Mouse (Mus musculus) gastrocnemius, adult 18-20 months (tissue): Measurements from ENCODE around the gene Ropn1. TPM values are rescaled to one million over a fixed set of nuclear protein-coding genes. Genes with fewer than 3 reads are reported as not detected.
A peak's percentile ranks its signal among the peaks of the same experiment; 100 is the strongest.
"Not testable (repeated sequence)": the region's sequence is repeated elsewhere in the genome, so short reads cannot be mapped to it uniquely, and the experiment has no call there.

ENCODE experiments used
- DNase-seq: peaks from one replicate; pipeline ENCODE4 v3.0.0; 2021; ENCODE audit warnings: low spot score
- total RNA-seq, 2 experiments: library from RNA; stranded (reverse); gene quantifications; 2 replicates each; pipeline ENCODE4 v1.2.3; 2021

The Ropn1 gene
- total RNA-seq, 2 experiments from 2014 or later = not detected

DNA sequence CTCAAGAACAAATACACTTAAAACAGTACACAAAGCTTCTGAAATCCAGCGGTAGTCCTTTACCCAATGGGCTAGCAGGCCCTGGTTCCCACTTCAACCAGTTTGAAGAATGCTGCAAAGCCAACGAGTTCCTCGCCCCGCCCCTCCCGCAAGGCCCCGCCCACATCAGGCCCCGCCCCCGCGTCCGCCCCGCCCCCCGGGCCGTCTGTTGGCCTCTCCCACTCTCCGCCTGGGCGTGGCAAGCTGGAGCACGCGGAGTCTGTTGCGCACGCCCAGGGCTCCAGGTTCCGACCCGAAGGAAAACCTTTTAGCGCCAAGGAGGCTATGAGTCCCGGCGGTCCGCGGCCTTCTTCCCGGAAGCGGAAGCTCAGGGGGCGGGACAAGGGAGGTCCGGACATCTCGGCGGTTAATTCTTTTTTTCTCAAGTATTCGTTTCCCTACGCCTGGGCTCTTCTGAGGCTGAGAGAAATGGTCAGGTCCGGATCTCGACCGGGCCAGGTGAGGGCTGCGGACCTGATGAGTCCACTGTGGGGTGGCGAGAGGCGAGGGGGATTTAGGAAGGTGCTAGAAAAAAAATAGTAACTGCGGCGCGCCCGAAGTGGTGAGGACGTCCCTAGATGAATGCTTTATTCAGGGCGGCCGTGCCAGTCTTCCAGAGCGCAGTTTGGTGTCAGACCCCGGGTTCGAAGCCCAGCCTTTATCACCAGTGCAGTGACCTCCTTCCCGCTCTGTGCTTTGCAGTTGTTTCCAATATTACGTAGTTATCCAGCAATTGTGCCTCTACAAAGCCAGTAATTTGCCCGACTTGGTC is 40.8 kb downstream of the Ropn1 start, which contains the start of gene Ccdc14:
Gene Ccdc14 (plus strand): TSS at position 283 of the 811 bp plus-strand sequence.
- DNase-seq = peak; percentile 88

DNA sequence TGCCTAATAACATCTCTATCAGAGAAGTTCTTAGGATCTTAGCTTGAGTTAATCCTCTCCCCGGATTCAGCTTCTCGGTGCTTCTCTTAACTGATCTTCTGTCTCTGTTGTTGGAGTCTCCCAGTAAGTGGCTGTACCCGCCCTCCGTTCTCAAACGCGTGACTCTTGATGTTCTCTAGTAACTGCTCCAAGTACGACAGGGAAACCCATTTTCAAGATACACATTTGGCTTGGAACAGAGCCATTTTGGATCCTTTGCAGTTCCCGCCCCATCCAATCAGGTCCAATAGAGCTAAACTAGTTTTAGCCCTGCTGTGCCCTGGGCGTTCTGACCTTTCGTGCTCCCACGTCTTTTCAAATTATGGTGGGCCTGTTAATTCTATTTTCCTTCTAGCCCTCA is 41.4 kb downstream of the Ropn1 start:
- no peak for DNase-seq

- DNase-seq = no peak
Observed at GRCm38 (mm10) chr16:34694477-34694876, 44.8 kb downstream of the Ropn1 start.

DNA sequence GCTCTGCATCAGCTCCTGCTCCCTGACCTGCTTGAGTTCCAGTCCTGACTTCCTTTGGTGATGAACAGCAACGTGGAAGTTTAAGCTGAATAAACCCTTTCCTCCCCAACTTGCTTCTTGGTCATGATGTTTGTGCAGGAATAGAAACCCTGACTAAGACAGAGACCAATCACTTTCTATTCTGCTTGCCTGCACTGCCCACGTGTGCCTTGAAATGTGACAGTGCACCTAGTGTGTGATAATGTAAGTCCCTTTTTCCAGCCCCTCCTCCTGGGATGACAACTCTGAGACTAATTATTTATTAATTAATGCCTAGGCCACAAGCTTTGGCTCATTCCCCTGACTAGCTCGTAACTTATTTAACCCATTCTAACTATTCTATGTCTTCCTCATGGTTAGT is 49.0 kb downstream of the Ropn1 start:
- not testable (repeated sequence) for DNase-seq

GRCm38 (mm10) chr16:34700165-34700827 is 50.6 kb downstream of the Ropn1 start:
- peak; percentile 71 for DNase-seq

DNA sequence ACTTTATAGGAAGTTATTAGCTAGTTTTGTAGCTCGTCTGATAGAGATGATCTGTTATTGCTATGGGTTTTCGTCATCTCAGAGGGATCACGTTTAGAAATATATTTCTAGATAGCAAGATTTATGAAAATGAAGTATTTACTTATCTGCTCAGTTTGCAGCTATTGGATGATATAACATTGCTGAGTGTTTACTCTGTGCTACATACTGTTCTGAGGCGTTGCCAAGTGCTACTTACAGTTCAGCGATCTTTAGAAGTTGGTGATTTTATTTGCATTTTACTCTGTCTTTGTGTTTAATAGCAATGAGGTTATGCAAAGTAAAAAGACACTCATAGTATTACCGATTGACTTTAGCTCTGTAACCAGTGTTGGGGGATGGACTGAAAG is 51.1 kb downstream of the Ropn1 start:
- no peak for DNase-seq

DNA sequence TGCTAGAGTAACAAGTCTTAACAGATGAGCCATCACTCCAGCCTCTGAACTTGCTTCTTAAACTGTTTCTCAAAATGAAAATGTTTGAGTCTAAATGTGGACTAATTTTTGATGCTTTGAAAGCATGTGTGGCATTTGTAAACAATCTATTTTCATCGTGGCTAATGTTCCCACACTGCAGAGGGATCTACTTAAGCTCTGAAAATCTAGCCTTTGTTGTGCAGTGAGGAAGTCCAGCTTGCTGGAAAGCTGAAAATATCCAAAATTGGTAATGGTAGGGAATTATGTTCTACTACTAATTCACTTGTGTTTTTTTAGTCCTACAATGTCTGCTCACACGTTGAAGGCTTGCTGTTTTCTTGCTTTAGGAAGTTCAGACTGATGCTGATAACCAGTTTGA is 56.3 kb downstream of the Ropn1 start:
- no peak for DNase-seq

DNA sequence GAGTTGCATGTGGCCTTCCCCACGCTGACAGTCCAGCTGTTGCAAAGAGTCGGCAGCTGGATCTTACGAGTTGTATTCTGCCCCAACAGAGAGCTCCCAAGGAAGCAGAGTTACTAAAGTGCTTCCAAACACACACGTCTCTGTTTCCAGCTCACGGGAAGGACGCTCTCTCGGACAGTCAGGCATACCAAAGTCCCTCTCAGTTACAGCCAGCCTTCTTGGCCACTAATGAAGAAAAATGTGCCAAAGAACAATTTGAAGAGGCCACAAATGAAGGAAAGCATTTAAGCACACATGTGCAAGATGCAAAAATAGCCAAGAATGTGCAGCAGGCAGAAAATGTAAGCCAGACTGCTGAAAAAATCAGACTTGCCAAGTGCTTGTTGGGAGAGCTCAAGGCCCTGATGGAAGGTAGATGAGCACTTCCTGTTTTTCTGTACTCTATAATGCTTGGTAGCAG is 56.8 kb downstream of the Ropn1 start:
- peak; percentile 50 for DNase-seq

- DNase-seq = no peak
Observed at GRCm38 (mm10) chr16:34711481-34711880, 61.8 kb downstream of the Ropn1 start.

DNA sequence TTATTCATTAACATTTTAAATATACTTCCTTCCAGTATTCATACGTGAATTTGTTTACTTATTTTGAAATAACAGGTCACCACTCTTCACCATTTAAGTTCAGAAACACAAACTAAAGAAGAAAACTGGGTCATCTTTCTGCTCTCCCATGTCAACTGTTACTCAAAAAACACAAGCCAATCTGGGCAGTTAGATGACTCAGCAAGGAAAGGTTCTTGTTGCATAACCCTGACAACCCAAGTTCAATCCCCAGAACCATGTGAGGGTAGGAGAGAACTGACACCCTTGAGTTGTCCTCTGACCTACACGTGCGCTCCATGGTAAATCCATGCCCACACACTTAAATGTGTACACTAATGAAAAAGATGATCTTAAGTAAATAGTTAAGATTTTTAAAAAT is 75.4 kb downstream of the Ropn1 start:
- DNase-seq = no peak

Other genes with a start within 250 kb of the Ropn1 start
- 10 to 100 TPM; 18.6 to 24.1 TPM for gene Kalrn, start 76.4 kb upstream of the Ropn1 start, total RNA-seq
- 1 to 10 TPM; 1.9 to 2.1 TPM for gene Ccdc14, start 40.7 kb downstream of the Ropn1 start, total RNA-seq
- 10 to 100 TPM; 21.8 to 26.2 TPM for gene Mylk, start 95.3 kb downstream of the Ropn1 start, total RNA-seq